Mouse (Mus musculus) midbrain, embryonic 14.5 days (tissue): ENCODE results near the gene Ccdc90b. TPM values are rescaled to one million over a fixed set of nuclear protein-coding genes. Genes with fewer than 3 reads are reported as not detected.

Experiments
- ATAC-seq: fragments of 200-750 bp; cut with Nextera tagmentation; 2 replicates; pipeline ENCODE4 v1.8.0; 2017; ENCODE audit warnings: moderate number of reproducible peaks, moderate library complexity; ENCODE audit not compliant: low FRiP score, low TSS enrichment
- DNase-seq: peaks from one replicate; pipeline ENCODE4 v3.0.0-alpha.2; 2015
- H3K27ac ChIP-seq: fragments of 300-500 bp; sonication (generic); replicated peaks from 2 replicates; pipeline ENCODE4 v1.5.1; 2014; ENCODE audit warnings: mild to moderate bottlenecking, low read depth, low read length, moderate library complexity
- H3K27me3 ChIP-seq: fragments of 300-500 bp; sonication (generic); 2 replicates; pipeline ENCODE4 v1.6.1; 2014; ENCODE audit warnings: low read length, control low read depth, mixed read lengths; ENCODE audit not compliant: control insufficient read depth, insufficient read depth
- H3K36me3 ChIP-seq: fragments of 300-500 bp; sonication (generic); 2 replicates; pipeline ENCODE4 v1.6.1; 2014; ENCODE audit warnings: low read length, control low read depth; ENCODE audit not compliant: control insufficient read depth, insufficient read depth
- H3K4me1 ChIP-seq: fragments of 300-500 bp; sonication (generic); 2 replicates; pipeline ENCODE4 v1.6.1; 2014; ENCODE audit warnings: mild to moderate bottlenecking, antibody characterized with exemption, low read length, control low read depth; ENCODE audit not compliant: control insufficient read depth, insufficient read depth
- H3K4me2 ChIP-seq: fragments of 300-500 bp; sonication (generic); 2 replicates; pipeline ENCODE4 v1.6.1; 2014; ENCODE audit warnings: mild to moderate bottlenecking, low read length, moderate library complexity
- H3K4me3 ChIP-seq: fragments of 300-500 bp; sonication (generic); replicated peaks from 2 replicates; pipeline ENCODE4 v1.5.1; 2014; ENCODE audit warnings: low read depth, low read length
- H3K9ac ChIP-seq: fragments of 300-500 bp; sonication (generic); replicated peaks from 2 replicates; pipeline ENCODE4 v1.6.1; 2014; ENCODE audit warnings: mild to moderate bottlenecking, low read length, moderate library complexity
- H3K9me3 ChIP-seq: fragments of 300-500 bp; sonication (generic); 2 replicates; pipeline ENCODE4 v1.6.1; 2016; ENCODE audit warnings: low read length, control low read depth, mixed read lengths; ENCODE audit not compliant: control insufficient read depth
- WGBS: fragments of 180-500 bp; shearing (Covaris S2); extraction: QIAGEN DNeasy Blood & Tissue Kit; methylation state at CpG from one replicate; pipeline ENCODE4 v1.1.7; 2014; 5-methylcytosine and 5-hydroxymethylcytosine counted together
- polyA plus RNA-seq: library from polyadenylated mRNA; unstranded; fragments of >200 nt; fragmentation: Nextera tagmentation; extraction: Ambion mirVana; gene quantifications from 2 replicates; pipeline ENCODE4 v1.2.1, GENCODE M21; 2014

Ccdc90b gene
- polyA plus RNA-seq: 71.7 and 80.8 TPM in 2 replicates

- DNase-seq: peak; percentile 96
- under 1% methylated on average over 60 of the region's 60 CpGs for WGBS
- H3K4me3 ChIP-seq: peak within 1 kb of the TSS; percentile 69
- peak within 1 kb of the TSS; percentile 51 for H3K4me2 ChIP-seq
- H3K27me3 ChIP-seq: no peaks in the 10 kb centered on the region
- peak within 1 kb of the TSS; percentile 94 for H3K27ac ChIP-seq
- H3K4me1 ChIP-seq: peaks cover 7% of the 10 kb centered on the region
- no peaks in the 10 kb centered on the region for H3K9me3 ChIP-seq
- ATAC-seq: peak; percentile 97
- peaks cover 17% of the 10 kb centered on the region for H3K36me3 ChIP-seq
- peak within 1 kb of the TSS; percentile 77 for H3K9ac ChIP-seq
Observed at GRCm38 (mm10) chr7:92560986-92561876, at the start of gene Ccdc90b. TSS of gene Ccdc90b (plus strand) at chr7:92561149.

GRCm38 (mm10) chr7:92520397-92520796 lies 40.6 kb upstream of the Ccdc90b start:
- Histone ChIP-seq H3K36me3 (no peaks in the 10 kb centered on the region), H3K4me3 (no peak overlapping the region), H3K4me1 (no peaks in the 10 kb centered on the region), H3K4me2 (no peak overlapping the region), H3K27ac (no peak overlapping the region), H3K27me3 (no peaks in the 10 kb centered on the region), H3K9ac (no peak overlapping the region), H3K9me3 (no peaks in the 10 kb centered on the region)
- ATAC-seq: no peak
- no peak for DNase-seq
- 73% methylated on average over 3 of the region's 3 CpGs for WGBS

GRCm38 (mm10) chr7:92520820-92521219 lies 40.1 kb upstream of the Ccdc90b start:
- no peak for ATAC-seq

GRCm38 (mm10) chr7:92529245-92529644 lies 31.7 kb upstream of the Ccdc90b start:
- H3K36me3 ChIP-seq: no peaks in the 10 kb centered on the region
- no peak overlapping the region for H3K9ac ChIP-seq
- H3K4me3 ChIP-seq: no peak overlapping the region
- H3K27ac ChIP-seq: no peak overlapping the region
- ATAC-seq (no peak), DNase-seq (no peak)
- no peaks in the 10 kb centered on the region for H3K9me3 ChIP-seq
- WGBS: 91% methylated on average over 4 of the region's 4 CpGs
- no peaks in the 10 kb centered on the region for H3K27me3 ChIP-seq
- peaks cover 5% of the 10 kb centered on the region; the same call in 1 of the 2 replicates for H3K4me1 ChIP-seq
- no peak overlapping the region for H3K4me2 ChIP-seq

More at GRCm38 (mm10) chr7:92520820-92521219, 40.1 kb upstream of the Ccdc90b start:
- no peaks in the 10 kb centered on the region for H3K4me1 ChIP-seq
- H3K27me3 ChIP-seq: no peaks in the 10 kb centered on the region
- no peaks in the 10 kb centered on the region for H3K36me3 ChIP-seq
- H3K4me3 ChIP-seq: no peak overlapping the region
- 35% methylated on average over 4 of the region's 4 CpGs for WGBS
- no peak overlapping the region for H3K4me2 ChIP-seq
- peak; percentile 15 for DNase-seq
- no peak overlapping the region for H3K9ac ChIP-seq
- no peaks in the 10 kb centered on the region for H3K9me3 ChIP-seq
- no peak overlapping the region for H3K27ac ChIP-seq

GRCm38 (mm10) chr7:92532351-92533036 lies 28.5 kb upstream of the Ccdc90b start:
- Histone ChIP-seq H3K4me2 (no peak overlapping the region), H3K27ac (peak overlapping the region; percentile 62), H3K9ac (no peak overlapping the region), H3K4me1 (peaks cover 5% of the 10 kb centered on the region; the same call in 1 of the 2 replicates), H3K36me3 (no peaks in the 10 kb centered on the region), H3K9me3 (no peaks in the 10 kb centered on the region), H3K4me3 (no peak overlapping the region), H3K27me3 (no peaks in the 10 kb centered on the region)
- ATAC-seq (peak; percentile 76; the same call in 1 of the 2 replicates), DNase-seq (peak; percentile 77)
- 33% methylated on average over 6 of the region's 6 CpGs for WGBS

GRCm38 (mm10) chr7:92546763-92547162 lies 14.2 kb upstream of the Ccdc90b start:
- H3K9me3 ChIP-seq: no peaks in the 10 kb centered on the region
- H3K36me3 ChIP-seq: no peaks in the 10 kb centered on the region
- H3K27ac ChIP-seq: no peak overlapping the region
- no peak overlapping the region for H3K9ac ChIP-seq
- H3K4me2 ChIP-seq: no peak overlapping the region
- H3K4me1 ChIP-seq: no peaks in the 10 kb centered on the region
- 78% methylated on average over 2 of the region's 2 CpGs for WGBS
- no peak for ATAC-seq
- no peaks in the 10 kb centered on the region for H3K27me3 ChIP-seq
- H3K4me3 ChIP-seq: no peak overlapping the region
- no peak for DNase-seq

- no peak overlapping the region for H3K4me3 ChIP-seq
- peak; percentile 17; the same call in 1 of the 2 replicates for ATAC-seq
- no peak overlapping the region for H3K4me2 ChIP-seq
- no peak overlapping the region for H3K27ac ChIP-seq
- 94% methylated on average over 6 of the region's 6 CpGs for whole genome bisulfite sequencing
- no peaks in the 10 kb centered on the region for H3K36me3 ChIP-seq
- no peaks in the 10 kb centered on the region for H3K27me3 ChIP-seq
- no peak for DNase-seq
- no peaks in the 10 kb centered on the region for H3K9me3 ChIP-seq
- H3K9ac ChIP-seq: no peak overlapping the region
- H3K4me1 ChIP-seq: no peaks in the 10 kb centered on the region
Observed at GRCm38 (mm10) chr7:92550248-92550989, 10.5 kb upstream of the Ccdc90b start.

- WGBS: 57% methylated on average over 4 of the region's 4 CpGs
- ATAC-seq (peak; percentile 66; the same call in 1 of the 2 replicates), DNase-seq (peak; percentile 87)
- Histone ChIP-seq H3K4me3 (no peak overlapping the region), H3K27ac (no peak overlapping the region), H3K9ac (no peak overlapping the region), H3K4me1 (no peaks in the 10 kb centered on the region), H3K9me3 (no peaks in the 10 kb centered on the region), H3K27me3 (no peaks in the 10 kb centered on the region), H3K4me2 (no peak overlapping the region), H3K36me3 (no peaks in the 10 kb centered on the region)
Observed at GRCm38 (mm10) chr7:92550990-92551392, 10.0 kb upstream of the Ccdc90b start.
